Mouse (Mus musculus): ENCODE data around the gene C2cd4a. TPM values are rescaled to one million over a fixed set of nuclear protein-coding genes. Genes with fewer than 3 reads are reported as not detected.

C2cd4a gene
- polyA plus RNA-seq, 1 experiment from 2014 or later, result 0.61 TPM

GRCm38 (mm10) chr9:67828182-67828581 is 3.9 kb downstream of the C2cd4a start:
- no peak overlapping the region for H3K9ac ChIP-seq (ENCODE audit: low read depth, low read length)
- H3K4me1 ChIP-seq (replicated peaks; ENCODE audit: insufficient read depth, low read length), result peaks cover 12% of the 10 kb centered on the region
- 9% methylated on average over 3 of the region's 3 CpGs for WGBS
- ATAC-seq (replicated peaks; ENCODE audit: low FRiP score, low read depth), result no peak
- DNase-seq (ENCODE audit: low spot score), result peak; percentile 81
- no peak overlapping the region for H3K4me3 ChIP-seq (replicated peaks; ENCODE audit: low read depth, low read length)
- TF ChIP-seq CTCF (IDR thresholded peaks at IDR 0.05; ENCODE audit: low read depth), result peak; percentile 93
- no peaks in the 10 kb centered on the region for H3K36me3 ChIP-seq (ENCODE audit: insufficient read depth, low read length)
- H3K9me3 ChIP-seq (replicated peaks; ENCODE audit: low read length), result no peaks in the 10 kb centered on the region
- H3K27ac ChIP-seq, result no peak overlapping the region
- no peak overlapping the region for H3K4me2 ChIP-seq (ENCODE audit: low read length)
- H3K27me3 ChIP-seq (ENCODE audit: insufficient read depth, low read length), result peaks cover 13% of the 10 kb centered on the region

- DNase-seq (ENCODE audit: low spot score) (no peak), ATAC-seq (replicated peaks; ENCODE audit: low FRiP score, low read depth) (no peak)
- Histone ChIP-seq H3K9me3 (replicated peaks; ENCODE audit: low read length) (no peaks in the 10 kb centered on the region), H3K9ac (ENCODE audit: low read depth, low read length) (no peak overlapping the region), H3K36me3 (ENCODE audit: insufficient read depth, low read length) (no peaks in the 10 kb centered on the region), H3K4me3 (replicated peaks; ENCODE audit: low read depth, low read length) (no peak overlapping the region), H3K4me1 (replicated peaks; ENCODE audit: insufficient read depth, low read length) (no peaks in the 10 kb centered on the region), H3K27ac (no peak overlapping the region), H3K27me3 (ENCODE audit: insufficient read depth, low read length) (peaks cover 7% of the 10 kb centered on the region; the same call in 1 of the 2 replicates), H3K4me2 (ENCODE audit: low read length) (no peak overlapping the region)
- WGBS, result 90% methylated on average over 7 of the region's 7 CpGs
- TF ChIP-seq CTCF (IDR thresholded peaks at IDR 0.05; ENCODE audit: low read depth), result no peak
These were observed 6.6 kb downstream of the C2cd4a start for GRCm38 (mm10) chr9:67825527-67825926.

GRCm38 (mm10) chr9:67823131-67823530 is 9.0 kb downstream of the C2cd4a start:
- ATAC-seq (replicated peaks; ENCODE audit: low FRiP score, low read depth), result no peak
- WGBS, result 32% methylated on average over 5 of the region's 5 CpGs
- peak; percentile 36 for DNase-seq (ENCODE audit: low spot score)

GRCm38 (mm10) chr9:67818668-67818950 is 13.5 kb downstream of the C2cd4a start:
- Histone ChIP-seq H3K9ac (ENCODE audit: low read depth, low read length) (no peak overlapping the region), H3K36me3 (ENCODE audit: insufficient read depth, low read length) (no peaks in the 10 kb centered on the region), H3K4me1 (replicated peaks; ENCODE audit: insufficient read depth, low read length) (no peaks in the 10 kb centered on the region), H3K27me3 (ENCODE audit: insufficient read depth, low read length) (no peaks in the 10 kb centered on the region), H3K27ac (no peak overlapping the region), H3K9me3 (replicated peaks; ENCODE audit: low read length) (no peaks in the 10 kb centered on the region), H3K4me3 (replicated peaks; ENCODE audit: low read depth, low read length) (no peak overlapping the region), H3K4me2 (ENCODE audit: low read length) (no peak overlapping the region)
- DNase-seq (ENCODE audit: low spot score), result no peak
- ATAC-seq (replicated peaks; ENCODE audit: low FRiP score, low read depth), result no peak
- 77% methylated on average over 4 of the region's 4 CpGs for WGBS
- TF ChIP-seq CTCF (IDR thresholded peaks at IDR 0.05; ENCODE audit: low read depth), result no peak

More at GRCm38 (mm10) chr9:67823131-67823530, 9.0 kb downstream of the C2cd4a start:
- no peaks in the 10 kb centered on the region for H3K9me3 ChIP-seq (replicated peaks; ENCODE audit: low read length)
- H3K27me3 ChIP-seq (ENCODE audit: insufficient read depth, low read length), result no peaks in the 10 kb centered on the region
- H3K4me1 ChIP-seq (replicated peaks; ENCODE audit: insufficient read depth, low read length), result no peaks in the 10 kb centered on the region
- no peak overlapping the region for H3K4me2 ChIP-seq (ENCODE audit: low read length)
- H3K4me3 ChIP-seq (replicated peaks; ENCODE audit: low read depth, low read length), result no peak overlapping the region
- H3K9ac ChIP-seq (ENCODE audit: low read depth, low read length), result no peak overlapping the region
- no peaks in the 10 kb centered on the region for H3K36me3 ChIP-seq (ENCODE audit: insufficient read depth, low read length)
- no peak for TF ChIP-seq CTCF (IDR thresholded peaks at IDR 0.05; ENCODE audit: low read depth)
- no peak overlapping the region for H3K27ac ChIP-seq

GRCm38 (mm10) chr9:67817898-67818667 is 14.0 kb downstream of the C2cd4a start:
- Histone ChIP-seq H3K4me2 (ENCODE audit: low read length) (no peak overlapping the region), H3K27ac (no peak overlapping the region), H3K4me1 (replicated peaks; ENCODE audit: insufficient read depth, low read length) (no peaks in the 10 kb centered on the region), H3K4me3 (replicated peaks; ENCODE audit: low read depth, low read length) (no peak overlapping the region), H3K9me3 (replicated peaks; ENCODE audit: low read length) (no peaks in the 10 kb centered on the region), H3K9ac (ENCODE audit: low read depth, low read length) (no peak overlapping the region), H3K27me3 (ENCODE audit: insufficient read depth, low read length) (no peaks in the 10 kb centered on the region), H3K36me3 (ENCODE audit: insufficient read depth, low read length) (no peaks in the 10 kb centered on the region)
- TF ChIP-seq CTCF (IDR thresholded peaks at IDR 0.05; ENCODE audit: low read depth), result no peak
- ATAC-seq (replicated peaks; ENCODE audit: low FRiP score, low read depth) (no peak), DNase-seq (ENCODE audit: low spot score) (peak; percentile 60)
- 20% methylated on average over 10 of the region's 10 CpGs for WGBS

GRCm38 (mm10) chr9:67816172-67816928 is 15.8 kb downstream of the C2cd4a start:
- ATAC-seq (replicated peaks; ENCODE audit: low FRiP score, low read depth), result no peak
- H3K36me3 ChIP-seq (ENCODE audit: insufficient read depth, low read length), result no peaks in the 10 kb centered on the region

More at GRCm38 (mm10) chr9:67816172-67816928, 15.8 kb downstream of the C2cd4a start:
- H3K9me3 ChIP-seq (replicated peaks; ENCODE audit: low read length), result no peaks in the 10 kb centered on the region
- H3K9ac ChIP-seq (ENCODE audit: low read depth, low read length), result no peak overlapping the region
- H3K4me2 ChIP-seq (ENCODE audit: low read length), result no peak overlapping the region
- TF ChIP-seq CTCF (IDR thresholded peaks at IDR 0.05; ENCODE audit: low read depth), result no peak
- H3K4me1 ChIP-seq (replicated peaks; ENCODE audit: insufficient read depth, low read length), result no peaks in the 10 kb centered on the region
- no peaks in the 10 kb centered on the region for H3K27me3 ChIP-seq (ENCODE audit: insufficient read depth, low read length)
- 77% methylated on average over 2 of the region's 2 CpGs for WGBS
- DNase-seq (ENCODE audit: low spot score), result no peak
- H3K4me3 ChIP-seq (replicated peaks; ENCODE audit: low read depth, low read length), result no peak overlapping the region
- H3K27ac ChIP-seq, result no peak overlapping the region
